Mouse (Mus musculus) hindbrain, embryonic 15.5 days (tissue): ENCODE data around the gene Zbed4. TPM values are rescaled to one million over a fixed set of nuclear protein-coding genes. Genes with fewer than 3 reads are reported as not detected.
"Not testable (repeated sequence)": the region's sequence is repeated elsewhere in the genome, so short reads cannot be mapped to it uniquely, and the experiment has no call there.

Experiments used
- ATAC-seq: fragments of 200-750 bp; cut with Nextera tagmentation; 2 replicates; pipeline ENCODE4 v1.8.0; 2017; ENCODE audit warnings: low read depth, moderate number of reproducible peaks, moderate TSS enrichment; ENCODE audit not compliant: low FRiP score
- H3K27ac ChIP-seq: fragments of 300-500 bp; sonication (generic); replicated peaks from 2 replicates; pipeline ENCODE4 v1.5.1; 2015; ENCODE audit warnings: mild to moderate bottlenecking, inconsistent platforms
- H3K27me3 ChIP-seq: fragments of 300-500 bp; sonication (generic); 2 replicates; pipeline ENCODE4 v1.6.1; 2015; ENCODE audit warnings: control low read depth, inconsistent platforms
- H3K36me3 ChIP-seq: fragments of 300-500 bp; sonication (generic); 2 replicates; pipeline ENCODE4 v1.6.1; 2015; ENCODE audit warnings: control low read depth, inconsistent platforms
- H3K4me1 ChIP-seq: fragments of 300-500 bp; sonication (generic); replicated peaks from 2 replicates; pipeline ENCODE4 v1.6.1; 2015; ENCODE audit warnings: control low read depth, inconsistent platforms
- H3K4me2 ChIP-seq: fragments of 300-500 bp; sonication (generic); 2 replicates; pipeline ENCODE4 v1.6.1; 2015; ENCODE audit warnings: moderate library complexity, mild to moderate bottlenecking, inconsistent platforms
- H3K4me3 ChIP-seq: fragments of 300-500 bp; sonication (generic); 2 replicates; pipeline ENCODE4 v1.5.1; 2015; ENCODE audit warnings: mild to moderate bottlenecking, inconsistent platforms
- H3K9ac ChIP-seq: fragments of 300-500 bp; sonication (generic); 2 replicates; pipeline ENCODE4 v1.6.1; 2015; ENCODE audit warnings: inconsistent platforms
- H3K9me3 ChIP-seq: fragments of 300-500 bp; sonication (generic); 2 replicates; pipeline ENCODE4 v1.6.1; 2016; ENCODE audit warnings: control low read depth, inconsistent platforms
- WGBS: fragments of 180-500 bp; shearing (Covaris S2); methylation state at CpG from one replicate; pipeline ENCODE4 v1.1.7; 2015; 5-methylcytosine and 5-hydroxymethylcytosine counted together
- polyA plus RNA-seq: library from polyadenylated mRNA; unstranded; fragments of >200 nt; fragmentation: Nextera tagmentation; extraction: Ambion mirVana; gene quantifications from 2 replicates; pipeline ENCODE4 v1.2.1, GENCODE M21; 2015

The Zbed4 gene
- polyA plus RNA-seq, 1 experiment from 2014 or later: 14.6 TPM

GRCm38 (mm10) chr15:88743371-88743770 is 8.1 kb upstream of the Zbed4 start:
- not testable (repeated sequence) for H3K4me1 ChIP-seq, H3K36me3 ChIP-seq, H3K4me3 ChIP-seq, H3K9ac ChIP-seq, H3K27ac ChIP-seq, H3K27me3 ChIP-seq, H3K9me3 ChIP-seq, H3K4me2 ChIP-seq, ATAC-seq
- WGBS: 93% methylated on average over 5 of the region's 5 CpGs

- Histone ChIP-seq H3K4me2 (no peak overlapping the region), H3K27me3 (no peaks in the 10 kb centered on the region), H3K36me3 (no peaks in the 10 kb centered on the region), H3K4me3 (no peak overlapping the region), H3K9ac (no peak overlapping the region), H3K4me1 (peaks cover 2% of the 10 kb centered on the region; the same call in 1 of the 2 replicates), H3K27ac (no peak overlapping the region), H3K9me3 (no peaks in the 10 kb centered on the region)
- WGBS: 86% methylated on average over 3 of the region's 3 CpGs
- ATAC-seq: no peak
Observed at GRCm38 (mm10) chr15:88745347-88745746, 6.1 kb upstream of the Zbed4 start.

GRCm38 (mm10) chr15:88745926-88746325 is 5.5 kb upstream of the Zbed4 start:
- Histone ChIP-seq H3K4me2 (no peak overlapping the region), H3K4me3 (no peak overlapping the region), H3K27ac (no peak overlapping the region), H3K36me3 (no peaks in the 10 kb centered on the region), H3K4me1 (peaks cover 7% of the 10 kb centered on the region), H3K9ac (no peak overlapping the region), H3K27me3 (no peaks in the 10 kb centered on the region), H3K9me3 (no peaks in the 10 kb centered on the region)
- no peak for ATAC-seq
- 47% methylated on average over 3 of the region's 3 CpGs for WGBS

- 95% methylated on average over 8 of the region's 8 CpGs for WGBS
Observed at GRCm38 (mm10) chr15:88749617-88750016, 1.8 kb upstream of the Zbed4 start.

GRCm38 (mm10) chr15:88750032-88750431 is 1.4 kb upstream of the Zbed4 start:
- 92% methylated on average over 10 of the region's 10 CpGs for WGBS
- H3K27ac ChIP-seq: no peak overlapping the region
- H3K9ac ChIP-seq: no peak overlapping the region
- H3K4me1 ChIP-seq: peaks cover 27% of the 10 kb centered on the region
- ATAC-seq: no peak
- H3K4me3 ChIP-seq: no peak overlapping the region
- H3K36me3 ChIP-seq: no peaks in the 10 kb centered on the region
- H3K9me3 ChIP-seq: no peaks in the 10 kb centered on the region
- no peaks in the 10 kb centered on the region for H3K27me3 ChIP-seq
- no peak overlapping the region for H3K4me2 ChIP-seq

More at GRCm38 (mm10) chr15:88749617-88750016, 1.8 kb upstream of the Zbed4 start:
- not testable (repeated sequence) for H3K9me3 ChIP-seq, H3K4me2 ChIP-seq, H3K27ac ChIP-seq, H3K9ac ChIP-seq, H3K4me3 ChIP-seq, H3K36me3 ChIP-seq, H3K27me3 ChIP-seq, ATAC-seq
- H3K4me1 ChIP-seq: peaks cover 22% of the 10 kb centered on the region

DNA sequence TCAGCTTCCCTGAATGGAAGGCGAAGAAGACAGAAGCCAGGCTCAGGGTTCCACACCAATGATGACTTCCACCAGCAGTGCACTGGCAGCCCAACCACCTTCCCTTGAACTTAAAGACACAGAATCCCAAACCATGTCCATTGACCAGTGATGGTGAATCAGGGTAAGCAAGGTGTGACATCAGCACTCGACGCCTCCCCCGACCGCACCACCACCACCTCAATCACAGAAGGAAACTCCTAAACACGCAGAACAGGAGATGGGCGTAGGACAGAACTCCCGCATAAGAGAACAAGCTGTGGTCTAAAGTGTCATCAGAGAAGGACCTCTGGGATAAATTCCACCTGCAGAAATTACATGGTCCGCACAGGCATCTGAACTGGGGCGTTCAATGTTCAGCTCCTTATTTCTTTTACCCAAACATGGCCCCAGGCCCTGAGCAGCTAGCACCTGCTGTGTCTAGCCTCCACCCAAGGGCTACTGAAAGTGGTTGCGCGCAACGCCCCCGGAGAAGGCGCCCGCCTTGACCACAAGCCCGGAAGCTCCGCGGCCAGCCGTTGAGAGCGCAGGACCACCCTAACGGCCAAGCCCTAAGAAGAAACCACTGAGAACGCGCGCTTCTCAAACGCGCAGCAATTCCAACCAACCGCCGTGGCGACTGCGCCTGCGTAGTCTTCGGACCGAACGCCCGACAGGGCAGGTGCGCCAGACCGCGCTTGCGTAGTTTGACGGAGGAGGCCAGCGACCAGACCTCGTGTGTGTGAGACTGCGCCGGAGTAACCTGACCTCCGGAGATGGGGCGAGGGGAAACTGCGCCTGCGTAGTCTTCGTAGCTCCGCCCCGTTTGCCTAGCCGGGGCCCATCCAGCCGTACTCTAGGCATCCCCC is 540 bp upstream of the Zbed4 start:
- no peaks in the 10 kb centered on the region for H3K9me3 ChIP-seq
- H3K27me3 ChIP-seq: no peaks in the 10 kb centered on the region
- peak overlapping the region; percentile 90 for H3K4me2 ChIP-seq
- 7% methylated on average over 54 of the region's 54 CpGs for WGBS
- peaks cover 27% of the 10 kb centered on the region for H3K4me1 ChIP-seq
- H3K9ac ChIP-seq: peak overlapping the region; percentile 57
- ATAC-seq: peak; percentile 98
- H3K27ac ChIP-seq: peak overlapping the region; percentile 91
- H3K4me3 ChIP-seq: peak overlapping the region; percentile 90
- H3K36me3 ChIP-seq: no peaks in the 10 kb centered on the region

DNA sequence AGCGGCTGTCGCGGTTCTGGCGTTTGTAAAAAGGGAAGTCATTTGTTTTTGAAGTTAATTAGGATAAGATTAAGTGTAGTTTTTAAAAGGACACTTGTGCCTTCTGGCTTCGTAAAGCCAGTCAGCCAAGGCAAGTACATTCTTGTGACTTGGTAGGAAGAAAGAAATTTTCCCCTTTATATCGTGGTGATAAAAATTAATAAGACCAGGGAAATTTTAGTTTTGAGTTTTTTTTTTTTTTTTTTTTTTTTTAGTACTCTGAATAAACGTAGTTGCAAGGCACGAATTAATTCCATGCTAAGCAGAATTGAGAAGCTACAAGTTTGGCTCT is 908 bp downstream of the Zbed4 start:
- peak overlapping the region; percentile 90 for H3K4me2 ChIP-seq
- WGBS: 1% methylated on average over 8 of the region's 8 CpGs
- no peak for ATAC-seq
- H3K36me3 ChIP-seq: 0 out of 2 replicates have a peak, but pooled peaks cover 4% of the 10 kb centered on the region
- peak overlapping the region; percentile 81 for H3K9ac ChIP-seq
- H3K27me3 ChIP-seq: no peaks in the 10 kb centered on the region
- peak overlapping the region; percentile 90 for H3K4me3 ChIP-seq
- peak overlapping the region; percentile 91 for H3K27ac ChIP-seq
- H3K9me3 ChIP-seq: no peaks in the 10 kb centered on the region
- H3K4me1 ChIP-seq: peaks cover 27% of the 10 kb centered on the region

DNA sequence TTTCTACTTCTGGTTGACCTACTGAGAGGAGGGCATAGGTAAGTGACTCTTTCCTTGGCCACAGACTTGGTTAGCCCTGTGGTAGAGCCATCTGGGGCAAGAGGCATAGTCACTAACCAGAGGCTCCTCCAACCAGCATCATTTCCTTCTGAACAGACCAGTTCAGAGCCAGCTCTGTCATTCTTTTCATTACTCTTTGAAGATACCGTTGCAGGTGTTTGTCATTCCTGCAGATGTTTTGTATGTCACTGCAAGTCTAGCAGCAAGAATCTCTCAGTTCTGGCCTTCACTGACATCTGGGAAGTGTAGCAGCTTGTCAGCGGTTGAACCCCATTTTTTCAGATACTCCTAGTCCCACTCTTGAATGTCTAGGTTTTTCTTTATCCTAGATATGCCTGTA is 3.4 kb downstream of the Zbed4 start:
- Histone ChIP-seq H3K4me2 (no peak overlapping the region), H3K4me1 (peaks cover 27% of the 10 kb centered on the region), H3K4me3 (no peak overlapping the region), H3K27me3 (no peaks in the 10 kb centered on the region), H3K27ac (no peak overlapping the region), H3K36me3 (peaks cover 15% of the 10 kb centered on the region), H3K9ac (no peak overlapping the region), H3K9me3 (no peaks in the 10 kb centered on the region)
- ATAC-seq: no peak
- 89% methylated on average over 2 of the region's 2 CpGs for WGBS

- Histone ChIP-seq H3K9ac (no peak overlapping the region), H3K4me1 (peaks cover 21% of the 10 kb centered on the region), H3K27me3 (no peaks in the 10 kb centered on the region), H3K4me3 (no peak overlapping the region), H3K27ac (no peak overlapping the region), H3K9me3 (no peaks in the 10 kb centered on the region), H3K4me2 (no peak overlapping the region), H3K36me3 (peaks cover 21% of the 10 kb centered on the region)
- no peak for ATAC-seq
- 98% methylated on average over 18 of the region's 18 CpGs for WGBS
Observed at GRCm38 (mm10) chr15:88755761-88756160, 4.3 kb downstream of the Zbed4 start.

GRCm38 (mm10) chr15:88758061-88758460 is 6.6 kb downstream of the Zbed4 start:
- no peak for ATAC-seq
- Histone ChIP-seq H3K4me3 (no peak overlapping the region), H3K36me3 (peaks cover 33% of the 10 kb centered on the region), H3K4me1 (peaks cover 16% of the 10 kb centered on the region), H3K27me3 (no peaks in the 10 kb centered on the region), H3K4me2 (no peak overlapping the region), H3K9ac (no peak overlapping the region), H3K9me3 (no peaks in the 10 kb centered on the region), H3K27ac (no peak overlapping the region)
- WGBS: 94% methylated on average over 3 of the region's 3 CpGs

DNA sequence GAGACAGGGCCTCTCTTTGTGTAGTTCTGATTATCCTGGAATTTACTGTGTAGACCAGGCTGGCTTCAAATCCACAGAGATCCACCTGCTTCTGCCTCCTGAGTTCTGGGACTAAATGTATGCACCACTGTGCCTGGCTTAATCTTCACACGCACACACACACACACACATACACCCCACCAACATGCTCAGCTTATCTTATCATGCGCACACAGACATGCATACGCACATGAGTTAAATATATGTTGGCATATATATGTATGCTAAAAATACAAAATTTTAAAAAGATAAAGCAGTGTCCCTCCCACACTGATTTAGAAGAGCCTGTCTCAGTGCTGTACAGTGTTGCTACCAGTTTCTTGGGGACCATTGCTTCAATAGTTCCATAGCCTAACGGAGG is 10.1 kb downstream of the Zbed4 start:
- Histone ChIP-seq H3K4me3 (no peak overlapping the region), H3K27me3 (no peaks in the 10 kb centered on the region), H3K4me1 (no peaks in the 10 kb centered on the region), H3K9me3 (no peaks in the 10 kb centered on the region), H3K9ac (no peak overlapping the region), H3K4me2 (no peak overlapping the region), H3K27ac (no peak overlapping the region), H3K36me3 (peaks cover 45% of the 10 kb centered on the region)
- 95% methylated on average over 4 of the region's 4 CpGs for whole genome bisulfite sequencing
- ATAC-seq: no peak

- not testable (repeated sequence) for ATAC-seq, H3K9me3 ChIP-seq, H3K4me2 ChIP-seq, H3K27ac ChIP-seq, H3K4me3 ChIP-seq, H3K27me3 ChIP-seq, H3K4me1 ChIP-seq, H3K9ac ChIP-seq
- H3K36me3 ChIP-seq: peaks cover 41% of the 10 kb centered on the region
- WGBS: 98% methylated on average over 2 of the region's 2 CpGs
Observed at GRCm38 (mm10) chr15:88766139-88766538, 14.7 kb downstream of the Zbed4 start.

GRCm38 (mm10) chr15:88768537-88768936 is 17.1 kb downstream of the Zbed4 start:
- 81% methylated on average over 1 of the region's 1 CpGs for WGBS
- Histone ChIP-seq H3K4me3 (no peak overlapping the region), H3K9ac (no peak overlapping the region), H3K4me2 (no peak overlapping the region), H3K36me3 (peaks cover 38% of the 10 kb centered on the region), H3K9me3 (no peaks in the 10 kb centered on the region), H3K4me1 (no peaks in the 10 kb centered on the region), H3K27ac (no peak overlapping the region), H3K27me3 (no peaks in the 10 kb centered on the region)
- ATAC-seq: no peak
